Mouse (Mus musculus) midbrain, embryonic 11.5 days (tissue): ENCODE data around the gene Slc38a7. TPM values are rescaled to one million over a fixed set of nuclear protein-coding genes. Genes with fewer than 3 reads are reported as not detected.
"Not testable (repeated sequence)": the region's sequence is repeated elsewhere in the genome, so short reads cannot be mapped to it uniquely, and the experiment has no call there.

Source experiments
- ATAC-seq: fragments of 200-750 bp; cut with Nextera tagmentation; 2 replicates; pipeline ENCODE4 v1.8.0; 2017; ENCODE audit warnings: moderate TSS enrichment, moderate library complexity; ENCODE audit not compliant: low FRiP score
- DNase-seq: peaks from one replicate; pipeline ENCODE4 v3.0.0; 2015; ENCODE audit warnings: low spot score; ENCODE audit errors: missing footprints
- H3K27ac ChIP-seq: fragments of 300-500 bp; sonication (generic); 2 replicates; pipeline ENCODE4 v1.5.1; 2014; ENCODE audit warnings: low read depth, low read length
- H3K27me3 ChIP-seq: fragments of 300-500 bp; sonication (generic); 2 replicates; pipeline ENCODE4 v1.6.1; 2014; ENCODE audit warnings: mild to moderate bottlenecking, low read length, moderate library complexity, mixed read lengths; ENCODE audit not compliant: control insufficient read depth, insufficient read depth
- H3K36me3 ChIP-seq: fragments of 300-500 bp; sonication (generic); 2 replicates; pipeline ENCODE4 v1.6.1; 2014; ENCODE audit warnings: mild to moderate bottlenecking, low read length, moderate library complexity, mixed read lengths; ENCODE audit not compliant: control insufficient read depth, insufficient read depth
- H3K4me1 ChIP-seq: fragments of 300-500 bp; sonication (generic); 2 replicates; pipeline ENCODE4 v1.6.1; 2014; ENCODE audit warnings: low read length; ENCODE audit not compliant: control insufficient read depth, insufficient read depth
- H3K4me2 ChIP-seq: fragments of 300-500 bp; sonication (generic); 2 replicates; pipeline ENCODE4 v1.6.1; 2014; ENCODE audit warnings: mild to moderate bottlenecking, moderate library complexity
- H3K4me3 ChIP-seq: fragments of 300-500 bp; sonication (generic); 2 replicates; pipeline ENCODE4 v1.5.1; 2014; ENCODE audit warnings: low read depth, low read length
- H3K9ac ChIP-seq: fragments of 300-500 bp; sonication (generic); 2 replicates; pipeline ENCODE4 v1.6.1; 2014; ENCODE audit warnings: low read length
- H3K9me3 ChIP-seq: fragments of 300-500 bp; sonication (generic); 2 replicates; pipeline ENCODE4 v1.6.1; 2016; ENCODE audit warnings: low read length; ENCODE audit not compliant: control insufficient read depth
- WGBS: fragments of 180-500 bp; shearing (Covaris S2); extraction: QIAGEN DNeasy Blood & Tissue Kit; methylation state at CpG from one replicate; pipeline ENCODE4 v1.1.7; 2014; 5-methylcytosine and 5-hydroxymethylcytosine counted together
- polyA plus RNA-seq: library from polyadenylated mRNA; unstranded; fragments of >200 nt; fragmentation: Nextera tagmentation; extraction: Ambion mirVana; gene quantifications from 2 replicates; pipeline ENCODE4 v1.2.1, GENCODE M21; 2014

Gene Slc38a7
- polyA plus RNA-seq, 1 experiment from 2014 or later = 17.2 TPM

- H3K4me3 ChIP-seq = peak overlapping the region; percentile 99
- ATAC-seq = peak; percentile 8
- H3K9me3 ChIP-seq = no peaks in the 10 kb centered on the region
- under 1% methylated on average over 61 of the region's 69 CpGs for WGBS
- H3K4me1 ChIP-seq = peaks cover 8% of the 10 kb centered on the region
- peak overlapping the region; percentile 97 for H3K9ac ChIP-seq
- H3K27me3 ChIP-seq = no peaks in the 10 kb centered on the region
- H3K36me3 ChIP-seq = peaks cover 2% of the 10 kb centered on the region; the same call in 1 of the 2 replicates
- H3K4me2 ChIP-seq = peak overlapping the region; percentile 62
- peak overlapping the region; percentile 80 for H3K27ac ChIP-seq
- DNase-seq = peak; percentile 90
Observed at GRCm38 (mm10) chr8:95806461-95807191, 46.7 kb downstream of the Slc38a7 start.

- 51% methylated on average over 2 of the region's 2 CpGs for WGBS
- no peaks in the 10 kb centered on the region for H3K27me3 ChIP-seq
- ATAC-seq (no peak), DNase-seq (peak; percentile 83)
- H3K36me3 ChIP-seq = peaks cover 2% of the 10 kb centered on the region; the same call in 1 of the 2 replicates
- H3K4me1 ChIP-seq = peaks cover 8% of the 10 kb centered on the region
- peak overlapping the region; percentile 97; the same call in 1 of the 2 replicates for H3K9ac ChIP-seq
- no peak overlapping the region for H3K27ac ChIP-seq
- peak overlapping the region; percentile 99 for H3K4me3 ChIP-seq
- H3K4me2 ChIP-seq = peak overlapping the region; percentile 62
- no peaks in the 10 kb centered on the region for H3K9me3 ChIP-seq
Observed at GRCm38 (mm10) chr8:95805482-95805881, 47.9 kb downstream of the Slc38a7 start.

GRCm38 (mm10) chr8:95802231-95802630, 51.1 kb downstream of the Slc38a7 start:
- H3K4me3 ChIP-seq = no peak overlapping the region
- H3K36me3 ChIP-seq = peaks cover 5% of the 10 kb centered on the region; the same call in 1 of the 2 replicates
- peaks cover 8% of the 10 kb centered on the region for H3K4me1 ChIP-seq
- DNase-seq (peak; percentile 75), ATAC-seq (no peak)
- H3K9ac ChIP-seq = no peak overlapping the region
- H3K4me2 ChIP-seq = no peak overlapping the region
- H3K27ac ChIP-seq = no peak overlapping the region
- H3K9me3 ChIP-seq = no peaks in the 10 kb centered on the region
- H3K27me3 ChIP-seq = no peaks in the 10 kb centered on the region
- 92% methylated on average over 8 of the region's 8 CpGs for WGBS

- peaks cover 8% of the 10 kb centered on the region for H3K4me1 ChIP-seq
- no peak overlapping the region for H3K27ac ChIP-seq
- WGBS = 62% methylated on average over 1 of the region's 1 CpGs
- H3K4me3 ChIP-seq = no peak overlapping the region
- no peaks in the 10 kb centered on the region for H3K9me3 ChIP-seq
- H3K9ac ChIP-seq = no peak overlapping the region
- no peaks in the 10 kb centered on the region for H3K27me3 ChIP-seq
- H3K4me2 ChIP-seq = no peak overlapping the region
- DNase-seq (peak; percentile 37), ATAC-seq (no peak)
- peaks cover 5% of the 10 kb centered on the region; the same call in 1 of the 2 replicates for H3K36me3 ChIP-seq
Observed at GRCm38 (mm10) chr8:95801476-95802064, 51.8 kb downstream of the Slc38a7 start.

- Histone ChIP-seq H3K36me3 (peaks cover 5% of the 10 kb centered on the region; the same call in 1 of the 2 replicates), H3K9me3 (no peaks in the 10 kb centered on the region), H3K27me3 (no peaks in the 10 kb centered on the region), H3K9ac (no peak overlapping the region), H3K4me2 (no peak overlapping the region), H3K4me3 (no peak overlapping the region), H3K27ac (no peak overlapping the region), H3K4me1 (peaks cover under 1% of the 10 kb centered on the region; the same call in 1 of the 2 replicates)
- 93% methylated on average over 3 of the region's 3 CpGs for WGBS
- ATAC-seq = no peak
- peak; percentile 35 for DNase-seq
Observed at GRCm38 (mm10) chr8:95800353-95800752, 53.0 kb downstream of the Slc38a7 start.

GRCm38 (mm10) chr8:95799891-95800290, 53.4 kb downstream of the Slc38a7 start:
- H3K4me2 ChIP-seq = no peak overlapping the region
- no peaks in the 10 kb centered on the region for H3K4me1 ChIP-seq
- no peak overlapping the region for H3K27ac ChIP-seq
- H3K4me3 ChIP-seq = no peak overlapping the region
- H3K27me3 ChIP-seq = no peaks in the 10 kb centered on the region
- no peaks in the 10 kb centered on the region for H3K9me3 ChIP-seq
- no peak overlapping the region for H3K9ac ChIP-seq
- DNase-seq = peak; percentile 77
- WGBS = 86% methylated on average over 1 of the region's 1 CpGs
- peaks cover 5% of the 10 kb centered on the region; the same call in 1 of the 2 replicates for H3K36me3 ChIP-seq
- ATAC-seq = no peak

GRCm38 (mm10) chr8:95799117-95799516, 54.2 kb downstream of the Slc38a7 start:
- Histone ChIP-seq H3K27me3 (no peaks in the 10 kb centered on the region), H3K36me3 (peaks cover 5% of the 10 kb centered on the region; the same call in 1 of the 2 replicates), H3K4me3 (no peak overlapping the region), H3K9me3 (no peaks in the 10 kb centered on the region), H3K27ac (no peak overlapping the region), H3K4me2 (no peak overlapping the region), H3K9ac (no peak overlapping the region), H3K4me1 (no peaks in the 10 kb centered on the region)
- ATAC-seq = no peak
- 99% methylated on average over 6 of the region's 6 CpGs for WGBS
- DNase-seq = peak; percentile 60

GRCm38 (mm10) chr8:95795333-95796061, 57.8 kb downstream of the Slc38a7 start:
- H3K27me3 ChIP-seq, H3K9me3 ChIP-seq: not testable (repeated sequence)

More at GRCm38 (mm10) chr8:95795333-95796061, 57.8 kb downstream of the Slc38a7 start:
- WGBS = 92% methylated on average over 5 of the region's 5 CpGs
- H3K36me3 ChIP-seq, ATAC-seq, H3K4me2 ChIP-seq, H3K4me3 ChIP-seq, H3K4me1 ChIP-seq, DNase-seq, H3K9ac ChIP-seq, H3K27ac ChIP-seq: not testable (repeated sequence)
